In the genomic region with DNA sequence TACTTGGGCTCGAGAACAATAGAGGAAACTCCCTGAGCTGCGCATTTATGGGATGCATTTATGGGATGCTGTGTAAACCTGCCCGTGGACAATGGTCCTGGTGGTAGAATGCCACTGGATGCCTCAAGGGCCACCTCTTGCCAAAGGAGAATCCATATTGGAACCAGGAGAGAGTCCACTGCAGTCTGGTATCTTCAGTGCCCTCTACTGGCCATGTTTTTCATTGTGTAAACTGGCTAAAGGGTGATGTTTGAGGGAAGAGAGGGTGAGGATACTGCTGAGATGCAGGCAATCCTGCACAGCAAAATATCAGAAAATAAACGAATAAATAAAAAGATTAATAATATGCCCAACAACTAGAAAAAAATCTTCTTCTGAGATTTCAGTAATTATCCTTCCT, we compare ENCODE assay signal across 9 mouse cellular contexts.
DNase-seq lines count a peak whose midpoint lies in the region; ATAC-seq and TF ChIP-seq lines count a peak whose summit lies in the region.
"Had no signal": no experiment of that assay in that cellular context is flagged by ENCODE, and none has a peak within 500 bp of the region (broad histone marks: within the 10 kb centered on the region; RNA-seq: fewer than 3 reads in every experiment).

No protein-coding gene starts in this region.

- H3K36me3 ChIP-seq in midbrain, postnatal 0 days (ENCODE audit: insufficient read depth, low read length) = no peaks in the 10 kb centered on the region
- H3K36me3 ChIP-seq in midbrain, embryonic 11.5 days (ENCODE audit: control insufficient read depth, insufficient read depth, low read length) = no peaks in the 10 kb centered on the region

- H3K4me3 ChIP-seq in midbrain, postnatal 0 days (ENCODE audit: low read depth, low read length) = no peak overlapping the region
- no peak overlapping the region for H3K4me3 ChIP-seq in midbrain, embryonic 11.5 days (ENCODE audit: low read depth, low read length)

- DNase-seq in heart, postnatal 4 days = peak; percentile 25
- no peak for DNase-seq in heart, adult 9 months (ENCODE audit: low spot score in 2 of 2)
- peak; percentile 27 for DNase-seq in midbrain, postnatal 0 days (ENCODE audit: low spot score)
- DNase-seq in midbrain, embryonic 11.5 days (ENCODE audit: low spot score, missing footprints) = no peak
- DNase-seq in c-Kit-positive CD71-negative TER-119-negative erythroid progenitor cells, embryonic 14.5 days (ENCODE audit: low read depth) = peak; percentile 3
- DNase-seq in retina, postnatal 7 days (ENCODE audit: low read depth, low spot score) = peak; percentile 6
- no peak for DNase-seq in spleen, postnatal 14 days (ENCODE audit: low spot score in 2 of 2)
- DNase-seq in testis, postnatal 10 days (ENCODE audit: low spot score) = no peak

- no peaks in the 10 kb centered on the region for H3K4me1 ChIP-seq in midbrain, postnatal 0 days (ENCODE audit: insufficient read depth, low read length)
- no peaks in the 10 kb centered on the region for H3K4me1 ChIP-seq in midbrain, embryonic 11.5 days (ENCODE audit: control insufficient read depth, insufficient read depth, low read length)

- no peak overlapping the region for H3K27ac ChIP-seq in midbrain, postnatal 0 days (ENCODE audit: low read depth, low read length)
- no peak overlapping the region for H3K27ac ChIP-seq in midbrain, embryonic 11.5 days (ENCODE audit: low read depth, low read length)
- H3K27ac ChIP-seq: macrophage had no signal

- H3K4me2 ChIP-seq in midbrain, postnatal 0 days (ENCODE audit: low read depth, low read length, poor library complexity, severe bottlenecking) = no peak overlapping the region
- no peak overlapping the region for H3K4me2 ChIP-seq in midbrain, embryonic 11.5 days

- WGBS in midbrain, postnatal 0 days = 73% methylated on average over 4 of the region's 4 CpGs
- WGBS in midbrain, embryonic 11.5 days = 77% methylated on average over 4 of the region's 4 CpGs

- TF ChIP-seq CTCF in midbrain, postnatal 0 days (IDR thresholded peaks at IDR 0.05) = peak; percentile 53

- H3K27me3 ChIP-seq in midbrain, postnatal 0 days (ENCODE audit: insufficient read depth, low read length) = no peaks in the 10 kb centered on the region
- no peaks in the 10 kb centered on the region for H3K27me3 ChIP-seq in midbrain, embryonic 11.5 days (ENCODE audit: control insufficient read depth, insufficient read depth, low read length)

- no peak for ATAC-seq in midbrain, postnatal 0 days (ENCODE audit: low FRiP score)
- ATAC-seq in midbrain, embryonic 11.5 days (ENCODE audit: low FRiP score) = no peak

- no peak overlapping the region for H3K9ac ChIP-seq in midbrain, postnatal 0 days (replicated peaks; ENCODE audit: low read length, poor library complexity, severe bottlenecking)
- H3K9ac ChIP-seq in midbrain, embryonic 11.5 days (ENCODE audit: low read length) = no peak overlapping the region

- no peaks in the 10 kb centered on the region for H3K9me3 ChIP-seq in midbrain, postnatal 0 days (ENCODE audit: low read length)
- no peaks in the 10 kb centered on the region for H3K9me3 ChIP-seq in midbrain, embryonic 11.5 days (ENCODE audit: control insufficient read depth, low read length)

Comparison
In these comparisons a context has a peak if more than half of its experiments do, and no peak if none do; other contexts are left out.
1. DNase-seq: peak in heart, postnatal 4 days (single experiment), midbrain, postnatal 0 days (single experiment), c-Kit-positive CD71-negative TER-119-negative erythroid progenitor cells, embryonic 14.5 days (single experiment) and retina, postnatal 7 days (single experiment); none in heart, adult 9 months (0 of 2), midbrain, embryonic 11.5 days (single experiment), spleen, postnatal 14 days (0 of 2) and testis, postnatal 10 days (single experiment).